Mouse (Mus musculus) CD4-positive helper T cell, adult 2 months (primary cell): ENCODE data around the gene Glb1.
A peak's percentile ranks its signal among the peaks of the same experiment; 100 is the strongest.

ENCODE experiments used
- DNase-seq: peaks from one replicate; pipeline ENCODE4 v3.0.0-alpha.2; 2012; ENCODE audit warnings: low read depth, missing footprints, low spot score

Glb1 gene

GRCm38 (mm10) chr9:114394677-114395076, 6.2 kb upstream of the Glb1 start:
- no peak for DNase-seq

DNA sequence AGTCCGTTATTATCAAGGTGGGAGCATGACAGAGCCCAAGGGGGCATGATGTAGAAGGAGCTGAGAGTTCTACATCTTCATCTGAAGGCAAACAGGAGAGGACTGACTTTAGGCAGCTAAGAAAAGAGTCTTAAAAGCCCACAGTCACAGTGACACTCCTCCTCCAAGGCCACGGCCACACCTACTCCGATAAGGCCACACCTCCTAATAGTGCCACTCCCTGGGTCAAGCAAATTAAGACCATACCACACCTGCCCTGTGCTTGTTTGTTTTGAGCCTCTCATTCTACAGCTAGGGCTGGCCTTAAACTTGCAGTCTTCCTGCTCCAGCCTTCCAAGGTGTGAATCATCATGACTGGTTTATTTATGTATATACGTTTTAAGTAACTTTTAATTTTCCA, 5.6 kb upstream of the Glb1 start:
- no peak for DNase-seq

DNA sequence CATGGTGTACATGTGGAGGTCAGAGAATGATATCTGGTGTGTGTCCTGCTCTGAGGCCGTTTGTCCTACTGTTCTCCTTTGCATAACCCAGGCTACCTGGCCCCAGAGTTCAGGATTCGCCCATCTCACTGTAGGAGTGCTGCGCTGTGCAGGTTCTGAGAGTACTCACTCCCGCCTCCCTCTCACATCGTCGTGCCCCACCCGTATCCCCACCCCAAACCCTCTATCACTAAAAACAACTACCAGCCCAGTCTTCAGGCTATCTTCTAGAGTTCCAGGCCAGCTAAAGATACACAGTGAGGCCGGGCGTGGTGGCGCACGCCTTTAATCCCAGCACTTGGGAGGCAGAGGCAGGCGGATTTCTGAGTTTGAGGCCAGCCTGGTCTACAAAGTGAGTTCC, 1.2 kb upstream of the Glb1 start:
- DNase-seq, result no peak

GRCm38 (mm10) chr9:114400588-114400948, 308 bp upstream of the Glb1 start:
- no peak for DNase-seq

DNA sequence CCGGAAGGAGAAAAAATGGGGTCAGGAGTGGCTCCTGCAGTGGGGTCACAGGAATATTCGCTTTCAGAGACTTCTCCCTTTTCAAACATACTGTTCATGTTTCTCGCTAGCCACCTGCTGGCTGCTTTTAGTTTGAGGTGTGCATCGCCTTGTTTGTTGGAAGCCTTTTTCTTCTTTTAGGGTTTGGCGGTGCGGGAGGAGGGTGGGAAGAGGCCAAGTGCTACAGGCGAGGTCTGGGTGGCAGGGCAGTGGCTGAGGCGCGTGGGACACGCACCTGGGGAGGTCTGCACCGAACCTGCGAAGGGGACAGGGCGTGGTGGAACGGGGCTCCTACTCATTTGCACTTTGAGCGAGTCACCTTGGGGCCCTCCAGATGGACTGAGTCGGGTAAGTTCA, 807 bp downstream of the Glb1 start:
- DNase-seq, result peak; percentile 62

GRCm38 (mm10) chr9:114407676-114408075, 6.8 kb downstream of the Glb1 start:
- DNase-seq, result no peak

DNA sequence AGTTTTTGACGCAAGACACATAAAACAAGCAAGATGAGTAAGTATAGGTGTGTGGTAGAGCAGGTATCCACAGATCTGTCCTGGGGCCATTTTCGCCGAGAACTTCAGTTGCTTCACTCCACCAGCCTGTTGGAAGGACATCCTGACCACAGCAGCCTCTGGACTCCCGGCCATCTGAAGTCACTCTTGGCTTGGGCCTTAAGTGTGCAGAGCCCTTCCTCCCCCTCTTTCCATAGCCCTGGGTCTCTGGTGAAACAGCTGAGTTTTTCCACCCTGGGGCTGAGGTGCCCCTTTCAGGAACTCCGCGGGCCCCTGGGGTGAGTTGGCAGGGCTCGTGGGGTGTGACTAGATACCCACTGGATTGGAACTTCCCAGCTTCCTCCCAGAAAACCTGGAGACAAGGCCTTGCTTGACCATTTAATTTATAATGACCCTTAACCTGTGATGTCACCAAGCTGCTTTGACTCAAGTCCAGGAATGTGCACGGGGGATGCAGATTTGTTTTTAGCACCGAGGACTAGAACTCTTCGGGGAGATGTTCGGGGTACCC, 9.5 kb downstream of the Glb1 start:
- no peak for DNase-seq

- DNase-seq, result no peak
Measured at GRCm38 (mm10) chr9:114411295-114411694, 10.4 kb downstream of the Glb1 start.

DNA sequence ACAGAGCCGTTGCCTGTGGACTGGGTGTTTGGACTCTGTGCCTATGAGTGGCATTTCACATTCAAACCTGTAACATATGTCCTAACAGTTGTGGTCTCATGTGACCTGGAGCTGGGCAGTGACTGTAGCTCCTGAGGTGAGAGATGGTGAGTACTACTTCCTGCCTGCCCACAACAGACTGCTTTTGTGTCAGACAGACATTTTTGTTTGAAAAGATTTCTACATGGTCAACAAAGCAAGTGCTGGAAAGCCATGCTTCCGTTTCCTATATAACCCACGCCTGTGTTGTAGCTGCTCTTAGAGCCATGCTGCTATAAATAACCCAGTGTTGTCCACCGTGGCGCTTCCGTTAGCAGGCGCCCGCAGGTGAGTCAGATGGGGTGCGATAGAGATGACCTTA, 11.5 kb downstream of the Glb1 start:
- DNase-seq, result no peak

DNA sequence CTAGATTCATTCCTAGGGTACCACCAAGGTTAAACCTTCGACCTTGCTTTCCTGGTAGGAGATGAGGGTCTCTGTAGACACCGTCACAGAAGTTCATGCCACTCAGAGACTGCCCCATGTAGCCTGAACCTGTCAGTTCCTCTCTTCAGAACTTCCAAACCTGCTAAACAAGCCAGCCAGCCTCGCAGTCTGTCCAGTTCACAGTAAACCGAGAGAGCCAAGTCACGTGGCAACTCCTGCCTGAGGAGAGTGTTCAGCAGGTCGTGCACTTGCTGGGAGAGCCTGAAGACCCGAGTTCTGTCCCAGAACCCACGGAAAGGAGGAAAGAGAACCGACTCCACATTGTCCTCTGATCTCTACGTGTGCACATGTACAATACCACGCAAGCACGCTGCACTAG, 13.0 kb downstream of the Glb1 start:
- DNase-seq, result no peak

- DNase-seq, result peak; percentile 77
Measured at GRCm38 (mm10) chr9:114415701-114416100, 14.8 kb downstream of the Glb1 start.

DNA sequence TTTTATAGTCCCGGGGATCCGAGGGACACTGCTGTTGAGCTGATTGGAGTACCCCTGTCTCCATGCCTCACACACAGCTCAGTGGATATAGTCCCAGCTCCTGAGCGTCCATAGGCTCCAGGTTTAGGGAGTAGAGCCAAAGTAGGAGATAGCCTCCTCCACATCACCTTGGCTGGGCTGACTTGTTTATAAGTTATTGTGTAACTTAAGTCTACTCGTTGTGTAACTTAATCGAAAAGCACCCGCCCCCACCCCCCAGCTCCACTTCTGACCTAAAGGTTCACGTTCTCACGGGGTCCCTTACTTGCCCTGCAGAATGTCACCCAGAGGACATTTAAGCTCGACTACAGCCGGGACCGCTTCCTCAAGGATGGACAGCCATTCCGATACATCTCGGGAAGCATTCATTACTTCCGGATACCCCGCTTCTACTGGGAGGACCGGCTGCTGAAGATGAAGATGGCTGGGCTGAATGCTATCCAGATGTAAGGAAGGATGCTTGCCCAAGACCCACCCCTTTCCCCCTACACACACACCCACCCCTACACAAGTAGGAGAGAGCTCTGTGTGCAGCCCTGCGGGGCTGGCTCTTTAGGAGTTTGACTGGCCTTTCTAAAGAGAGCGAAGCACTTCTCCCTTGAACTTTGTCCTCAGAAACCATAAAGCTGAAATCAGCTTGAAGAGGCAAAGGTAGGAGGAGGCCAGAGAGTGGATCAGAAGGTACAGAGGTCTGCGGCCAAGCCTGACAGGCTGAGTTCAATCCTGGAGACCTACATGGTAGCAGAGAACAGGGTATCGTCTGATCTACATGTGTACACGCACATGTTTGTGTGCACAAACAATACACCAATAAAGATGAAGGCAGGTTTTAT, 16.0 kb downstream of the Glb1 start:
- no peak for DNase-seq

- DNase-seq, result peak; percentile 87
Measured at GRCm38 (mm10) chr9:114418187-114418586, 17.3 kb downstream of the Glb1 start.

- DNase-seq, result no peak
Measured at GRCm38 (mm10) chr9:114420443-114420842, 19.6 kb downstream of the Glb1 start.

- DNase-seq, result peak; percentile 27
Measured at GRCm38 (mm10) chr9:114421045-114421444, 20.2 kb downstream of the Glb1 start.

GRCm38 (mm10) chr9:114421797-114422196, 20.9 kb downstream of the Glb1 start:
- peak; percentile 89 for DNase-seq

DNA sequence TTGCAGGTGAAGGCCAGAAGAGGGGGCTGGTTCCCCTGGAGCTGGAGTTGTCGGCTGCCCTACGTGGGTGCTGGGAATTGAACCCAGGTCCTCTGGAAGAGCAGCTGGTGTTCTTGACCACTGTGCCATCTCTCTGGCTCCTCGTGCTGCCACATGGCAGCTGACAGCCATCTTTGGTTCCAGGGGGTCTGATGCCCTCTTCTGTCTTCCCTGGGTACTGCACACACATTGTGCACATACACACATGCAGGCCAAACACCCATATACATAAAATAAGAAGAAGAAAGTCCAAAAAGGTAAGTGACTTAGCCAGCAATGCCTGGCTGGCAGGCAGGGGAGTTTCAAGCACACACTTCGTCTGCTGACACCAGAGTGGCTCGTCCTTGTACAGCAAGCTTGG, 24.7 kb downstream of the Glb1 start:
- DNase-seq, result no peak

- peak; percentile 57 for DNase-seq
Measured at GRCm38 (mm10) chr9:114426201-114426600, 25.3 kb downstream of the Glb1 start.

- peak; percentile 60 for DNase-seq
Measured at GRCm38 (mm10) chr9:114427425-114427824, 26.5 kb downstream of the Glb1 start.

GRCm38 (mm10) chr9:114428103-114428834, 27.4 kb downstream of the Glb1 start:
- no peak for DNase-seq

DNA sequence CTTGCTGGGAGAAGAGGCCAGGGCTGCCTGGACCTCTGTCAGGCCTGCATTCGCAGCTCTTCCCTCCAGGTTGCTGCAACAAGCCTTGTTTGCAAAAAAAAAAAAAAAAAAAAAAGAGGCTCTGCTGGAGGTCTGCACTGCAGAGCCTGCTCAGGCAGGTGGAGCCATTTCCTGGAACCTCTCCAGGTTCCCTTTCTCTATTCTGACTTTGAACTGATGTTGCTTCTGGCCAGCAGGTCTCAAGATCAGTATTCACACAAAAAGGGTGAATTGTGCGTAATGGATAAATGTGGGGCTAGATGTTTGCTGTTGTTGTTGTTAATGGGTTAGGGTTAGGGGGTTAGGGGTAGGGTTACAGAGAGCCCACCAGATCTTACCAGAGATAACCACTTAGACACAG, 34.8 kb downstream of the Glb1 start:
- DNase-seq, result peak; percentile 68

GRCm38 (mm10) chr9:114440548-114440947, 39.7 kb downstream of the Glb1 start:
- DNase-seq, result peak; percentile 89

DNA sequence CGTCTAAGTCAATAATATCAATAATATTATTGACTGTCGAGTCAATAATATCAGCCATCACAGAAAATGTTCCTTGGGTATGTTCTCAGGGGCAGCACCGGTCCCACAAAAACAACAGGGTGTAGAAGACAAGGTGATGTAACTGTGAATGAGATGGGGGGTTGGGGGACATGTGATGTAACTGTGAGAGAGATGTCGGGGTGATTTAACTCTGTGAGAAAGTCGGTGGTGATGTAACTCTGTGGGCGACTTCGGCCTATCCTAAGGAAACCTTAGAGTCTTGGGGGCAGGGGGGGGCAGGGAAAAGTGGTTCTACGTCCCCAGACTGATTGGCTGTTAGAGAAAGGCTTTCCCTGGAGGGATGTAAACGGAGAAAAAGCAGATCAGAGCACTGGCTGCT, 41.3 kb downstream of the Glb1 start:
- DNase-seq, result peak; percentile 50
